Mouse (Mus musculus) frontal cortex, adult 2 months (tissue): ENCODE measurements around the gene Trio. TPM values are rescaled to one million over a fixed set of nuclear protein-coding genes. Genes with fewer than 3 reads are reported as not detected.

Experiments
- DNase-seq, 2 experiments: peaks; one replicate each; pipeline ENCODE4 v3.0.0; 2022; ENCODE audit warnings: low spot score in 1 of 2; ENCODE audit errors: extremely low spot score in 1 of 2
- polyA plus RNA-seq: library from polyadenylated mRNA; depleted of rRNA; stranded (reverse); fragments of >200 nt; gene quantifications from 2 replicates; pipeline ENCODE4 v1.2.3, GENCODE M21; 2012; rRNA removed

The Trio gene
- polyA plus RNA-seq, 1 experiment = 202 TPM

- no peak for DNase-seq
These were observed 333.5 kb downstream of the Trio start for GRCm38 (mm10) chr15:27692161-27692560.

GRCm38 (mm10) chr15:27691213-27691612 is 334.4 kb downstream of the Trio start:
- no peak for DNase-seq

- no peak for DNase-seq
These were observed 337.5 kb downstream of the Trio start for GRCm38 (mm10) chr15:27688041-27688651.

- peak in 1 of 2 experiments; percentile 40 for DNase-seq
These were observed 340.8 kb downstream of the Trio start for GRCm38 (mm10) chr15:27684813-27685212.

- no peak for DNase-seq
These were observed 342.4 kb downstream of the Trio start for GRCm38 (mm10) chr15:27683206-27683605.

- DNase-seq = no peak
These were observed 343.0 kb downstream of the Trio start for GRCm38 (mm10) chr15:27682619-27683018.

- peak; percentile 90 to 98 for DNase-seq
These were observed 344.0 kb downstream of the Trio start, which contains the start of gene Otulinl for GRCm38 (mm10) chr15:27681419-27682187. Gene Otulinl (minus strand): TSS chr15:27681579.

- no peak for DNase-seq
These were observed 344.7 kb downstream of the Trio start for GRCm38 (mm10) chr15:27680997-27681396.

Other genes starting within 250 kb of the Trio start
- gene Dnah5, start 177.9 kb upstream of the Trio start, polyA plus RNA-seq = 0.42 and 0.66 TPM in 2 replicates